Mouse (Mus musculus): ENCODE data around the gene Bcl3.

DNA sequence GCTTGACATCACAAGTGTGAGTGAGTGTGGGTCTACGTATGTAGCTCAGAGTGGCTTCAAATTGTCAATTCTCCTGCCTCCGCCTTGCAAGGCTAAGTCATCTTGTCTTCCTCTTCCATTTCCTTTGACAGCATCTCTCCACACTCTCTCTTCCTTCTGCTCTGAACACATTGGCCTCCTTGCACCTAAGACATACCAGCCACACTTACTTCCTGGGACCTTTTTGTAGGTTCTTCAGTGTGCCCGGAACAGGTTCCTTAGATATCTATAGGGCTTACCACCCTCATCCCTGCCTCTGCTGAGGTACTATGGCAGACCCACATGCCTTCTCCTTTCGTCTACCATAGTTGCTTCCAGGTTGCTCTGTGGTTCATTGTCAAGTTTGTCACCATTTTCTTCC lies 9.4 kb downstream of the Bcl3 start:
- no peak for TF ChIP-seq CTCF (IDR thresholded peaks at IDR 0.05; ENCODE audit: low read depth, low read length)
- no peak for TF ChIP-seq POLR2A (IDR thresholded peaks at IDR 0.05; ENCODE audit: borderline replicate concordance, low read depth, low read length)

Data from bone marrow macrophage, adult 2 months (primary cell).